Mouse (Mus musculus): Measurements from ENCODE around the gene Arhgap15.

The Arhgap15 gene

GRCm38 (mm10) chr2:44111276-44111675, 362.7 kb downstream of the Arhgap15 start:
- no peak for DNase-seq (ENCODE audit: low spot score in 2 of 2)

- DNase-seq (ENCODE audit: low spot score in 2 of 2), result no peak
Measured at GRCm38 (mm10) chr2:44112990-44113798, 364.6 kb downstream of the Arhgap15 start.

DNA sequence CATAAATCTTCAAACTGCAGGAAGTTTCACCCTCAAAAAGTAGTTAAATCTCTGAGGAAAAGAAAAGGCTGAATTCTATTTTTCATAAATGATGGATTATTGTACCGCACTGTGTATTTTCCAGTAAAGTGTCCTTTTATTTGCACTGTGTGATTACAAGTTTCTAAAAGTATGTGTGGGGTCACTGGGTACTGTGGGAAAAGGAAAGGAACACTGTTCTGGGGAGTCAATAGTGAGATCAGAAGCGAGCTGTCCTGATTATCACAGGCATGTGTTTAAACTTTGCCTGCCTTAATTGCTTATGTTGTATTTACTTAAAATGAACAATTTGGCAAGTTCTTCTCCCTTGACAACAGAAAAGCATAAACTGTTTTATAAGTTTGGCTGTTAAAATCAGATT, 365.7 kb downstream of the Arhgap15 start:
- DNase-seq (ENCODE audit: low spot score in 2 of 2), result no peak

GRCm38 (mm10) chr2:44121162-44121561, 372.5 kb downstream of the Arhgap15 start:
- DNase-seq (ENCODE audit: low spot score in 2 of 2), result no peak

GRCm38 (mm10) chr2:44123246-44123645, 374.6 kb downstream of the Arhgap15 start:
- DNase-seq (ENCODE audit: low spot score in 2 of 2), result no peak

GRCm38 (mm10) chr2:44124093-44124492, 375.5 kb downstream of the Arhgap15 start:
- no peak for DNase-seq (ENCODE audit: low spot score in 2 of 2)

DNA sequence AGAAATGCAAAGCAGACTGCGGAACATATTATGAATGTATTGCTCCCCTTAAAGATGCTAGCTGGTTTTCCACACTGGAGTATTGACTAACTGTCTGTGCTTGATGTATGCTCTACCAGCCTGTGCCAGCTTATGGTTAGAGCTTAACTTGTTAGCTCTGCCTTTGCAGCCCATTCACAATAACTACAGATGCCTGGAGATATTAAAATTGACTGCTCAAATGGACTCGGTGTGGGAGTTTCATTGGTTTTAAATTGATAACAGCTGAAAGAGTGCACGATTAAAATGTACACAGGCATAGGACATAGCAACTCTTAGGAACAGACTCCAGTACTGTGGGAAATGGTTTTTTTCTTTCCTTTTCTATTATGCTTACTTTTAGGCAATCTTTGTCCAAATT, 376.1 kb downstream of the Arhgap15 start:
- no peak for DNase-seq (ENCODE audit: low spot score in 2 of 2)

GRCm38 (mm10) chr2:44126044-44126695, 377.5 kb downstream of the Arhgap15 start:
- DNase-seq (ENCODE audit: low spot score in 2 of 2), result no peak

- DNase-seq (ENCODE audit: low spot score in 2 of 2), result no peak
Measured at GRCm38 (mm10) chr2:44129533-44129932, 380.9 kb downstream of the Arhgap15 start.

- DNase-seq (ENCODE audit: low spot score in 2 of 2), result peak; percentile 48 to 79
Measured at GRCm38 (mm10) chr2:44131271-44131670, 382.6 kb downstream of the Arhgap15 start.

DNA sequence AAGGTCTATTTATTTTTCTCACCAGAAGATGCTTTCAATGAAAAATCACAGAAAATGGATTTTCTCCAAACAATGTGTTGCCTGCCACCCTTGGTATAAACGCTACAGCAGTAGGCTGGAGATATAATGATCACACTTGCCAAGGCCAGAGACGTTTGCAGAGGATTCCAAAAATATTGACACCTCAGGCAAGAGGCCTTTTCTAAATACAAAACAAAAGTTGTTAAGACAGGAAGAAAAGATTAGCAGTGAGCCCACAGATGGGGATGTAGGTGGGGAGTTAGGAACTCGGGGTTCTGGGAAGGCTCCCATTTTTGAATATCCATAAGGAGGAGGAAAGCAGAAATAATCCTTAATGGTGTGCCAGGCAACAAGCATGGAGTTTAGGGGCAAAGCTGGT, 386.2 kb downstream of the Arhgap15 start:
- peak; percentile 27 to 46 for DNase-seq (ENCODE audit: low spot score in 2 of 2)

DNA sequence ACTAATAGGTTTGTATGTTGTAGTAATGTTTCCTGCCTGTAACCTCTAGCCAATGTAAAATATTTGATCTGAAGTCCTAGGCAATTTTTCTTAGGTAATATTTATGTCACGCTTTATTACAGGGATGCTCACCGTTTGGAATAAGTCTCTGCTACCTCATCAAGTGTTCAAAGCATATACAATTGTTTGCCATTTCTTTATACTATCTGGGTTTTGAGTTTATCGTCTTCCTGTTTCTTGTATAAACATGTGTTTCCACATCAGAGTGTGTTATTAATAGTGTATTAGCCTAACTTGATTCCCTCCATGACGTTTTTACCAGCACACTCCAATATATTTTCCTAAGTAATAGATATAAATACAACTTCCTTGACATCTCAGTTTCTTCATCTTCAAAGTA, 391.8 kb downstream of the Arhgap15 start:
- DNase-seq (ENCODE audit: low spot score in 2 of 2), result no peak

GRCm38 (mm10) chr2:44142152-44142551, 393.5 kb downstream of the Arhgap15 start:
- no peak for DNase-seq (ENCODE audit: low spot score in 2 of 2)

DNA sequence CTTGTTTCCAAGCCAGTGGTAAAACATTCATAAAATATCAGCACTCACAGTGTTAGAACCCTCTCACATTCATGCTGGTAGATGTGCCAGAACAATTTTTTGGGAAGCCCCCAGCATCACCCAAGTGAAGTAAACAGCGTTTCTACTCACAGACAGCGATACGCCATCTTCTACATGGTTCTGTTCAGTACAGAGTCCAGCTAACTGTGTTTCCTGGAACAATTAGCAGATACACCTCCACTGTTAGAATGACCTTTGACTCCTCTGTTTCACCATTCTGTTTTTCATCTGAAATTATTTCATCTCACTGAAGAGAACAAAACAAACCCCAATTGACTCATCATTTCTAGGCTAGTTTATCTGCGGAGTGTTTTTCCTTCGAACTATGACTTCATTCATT, 394.0 kb downstream of the Arhgap15 start:
- no peak for DNase-seq (ENCODE audit: low spot score in 2 of 2)

DNA sequence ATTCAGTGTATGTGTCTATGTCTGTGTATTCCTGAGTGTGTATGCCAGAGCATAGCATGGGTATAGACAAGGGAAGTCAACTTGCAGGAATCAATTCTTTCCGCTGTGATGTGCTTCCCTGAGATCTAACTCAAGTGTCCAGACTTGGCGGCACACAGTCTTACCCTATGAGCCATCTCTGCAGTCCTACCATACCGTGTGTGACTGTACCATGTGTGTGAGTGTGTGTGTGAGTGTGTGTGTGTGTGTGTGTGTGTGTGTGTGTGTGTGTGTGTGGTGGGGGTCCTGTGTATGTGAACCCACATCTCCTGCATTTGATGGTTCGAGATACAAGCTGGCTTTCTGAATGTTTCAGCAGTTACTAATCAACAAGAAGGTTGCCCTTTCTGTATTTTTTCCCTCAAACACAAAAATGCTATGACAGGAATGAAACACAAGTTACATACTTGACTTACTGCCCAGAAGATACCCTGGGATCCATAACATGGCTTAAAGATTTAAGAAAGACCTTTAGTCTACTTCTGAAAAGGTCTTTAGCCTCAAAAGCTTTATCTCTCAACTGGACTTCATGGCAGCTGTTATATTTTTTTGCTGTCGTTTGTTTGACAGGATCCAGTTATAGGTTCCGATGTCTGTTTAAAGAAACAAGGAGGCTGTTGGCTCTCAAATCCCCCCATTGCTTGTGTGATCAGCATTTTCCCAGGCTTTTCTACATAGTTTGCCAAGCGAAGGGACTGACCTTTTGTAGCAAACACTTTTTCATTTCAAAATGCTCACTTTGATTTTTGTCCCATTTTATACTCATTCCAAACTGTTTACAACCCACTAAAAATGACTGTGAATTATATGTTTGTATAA, 397.7 kb downstream of the Arhgap15 start:
- DNase-seq (ENCODE audit: low spot score in 2 of 2), result no peak

DNA sequence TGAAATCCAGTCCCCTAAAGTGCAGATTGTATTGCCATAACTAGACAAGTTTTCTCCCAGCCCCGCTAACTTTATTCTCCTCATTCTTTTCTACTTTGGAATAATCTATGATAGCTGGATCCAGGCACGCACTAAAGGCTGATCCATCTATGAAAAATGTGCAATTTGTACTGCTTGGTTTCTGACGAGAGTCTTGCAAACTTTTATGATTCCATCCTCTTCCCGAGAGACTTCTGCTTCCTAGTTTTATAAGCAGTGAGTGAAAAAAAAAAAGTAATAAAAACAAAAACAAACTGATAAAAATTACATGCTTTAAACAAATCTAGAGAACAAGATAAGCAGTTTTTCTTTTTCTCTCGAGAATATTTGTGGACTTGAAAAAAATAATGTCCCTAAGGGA, 398.9 kb downstream of the Arhgap15 start:
- DNase-seq (ENCODE audit: low spot score in 2 of 2), result no peak

- DNase-seq (ENCODE audit: low spot score in 2 of 2), result no peak
Measured at GRCm38 (mm10) chr2:44147971-44148370, 399.3 kb downstream of the Arhgap15 start.

DNA sequence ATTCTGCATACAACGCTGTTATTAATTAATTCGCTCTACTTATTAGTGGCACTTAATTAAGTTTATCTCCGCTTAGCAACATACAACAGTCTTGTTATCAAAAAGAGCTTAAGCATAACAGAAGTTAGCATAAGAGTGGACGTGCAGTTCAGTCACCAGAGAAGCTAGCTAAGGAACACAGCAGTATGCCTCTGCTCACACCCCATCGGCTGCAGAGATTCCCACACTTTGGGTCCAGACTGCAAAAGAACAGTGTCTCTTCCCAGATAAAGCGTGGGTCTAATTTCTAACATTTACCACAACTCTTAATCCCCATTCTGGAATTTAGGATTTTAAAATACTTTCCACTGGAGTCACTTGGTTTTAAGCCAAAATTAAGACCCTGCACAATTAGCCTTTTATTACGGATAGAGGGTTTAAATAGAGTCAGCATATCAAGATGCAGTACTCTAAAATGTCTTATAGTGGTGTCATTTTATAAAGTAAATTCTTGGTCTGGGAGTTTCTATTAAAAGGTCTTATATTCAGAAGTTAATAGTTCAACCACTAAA, 400.0 kb downstream of the Arhgap15 start:
- no peak for DNase-seq (ENCODE audit: low spot score in 2 of 2)

- DNase-seq (ENCODE audit: low spot score in 2 of 2), result no peak
Measured at GRCm38 (mm10) chr2:44152301-44152700, 403.7 kb downstream of the Arhgap15 start.

DNA sequence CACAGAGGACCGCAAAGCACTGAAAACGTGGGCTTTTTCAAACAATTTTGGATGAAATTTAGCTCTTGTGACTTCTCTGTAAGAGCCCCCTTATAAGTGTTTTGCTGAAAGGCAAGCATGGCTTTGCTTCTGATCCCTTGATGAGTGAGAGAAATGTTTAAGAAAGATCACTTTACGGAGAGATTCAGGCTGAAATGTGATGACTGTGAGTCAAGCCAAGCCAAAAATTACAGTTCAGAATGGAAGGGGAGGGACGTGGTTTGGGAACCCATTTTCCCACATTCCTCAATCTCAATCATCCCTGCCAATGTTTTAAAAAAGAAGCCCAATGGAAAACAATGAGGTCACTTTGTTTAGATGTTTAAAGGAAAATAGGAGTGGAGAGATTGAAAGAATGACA, 411.7 kb downstream of the Arhgap15 start:
- no peak for DNase-seq (ENCODE audit: low spot score in 2 of 2)

DNA sequence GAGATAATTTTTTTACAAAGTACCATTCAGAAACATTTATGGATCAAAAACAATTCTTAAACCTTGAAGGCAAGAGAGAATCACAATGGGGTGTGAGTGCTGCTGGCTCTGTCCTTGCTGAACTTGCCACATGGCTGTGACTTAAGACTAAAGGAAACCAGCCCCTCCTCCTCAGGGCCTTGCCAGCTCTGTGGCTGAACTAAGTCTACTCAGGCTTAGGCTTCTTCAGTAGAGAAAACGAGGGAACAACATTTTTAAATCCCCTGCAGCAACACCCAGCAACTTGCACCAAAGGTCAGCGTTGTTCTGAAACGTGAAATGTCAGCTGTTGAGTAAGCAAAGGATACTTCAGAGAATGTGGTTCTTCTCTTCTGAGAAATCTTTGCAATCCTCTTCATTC, 417.2 kb downstream of the Arhgap15 start:
- DNase-seq (ENCODE audit: low spot score in 2 of 2), result no peak

DNA sequence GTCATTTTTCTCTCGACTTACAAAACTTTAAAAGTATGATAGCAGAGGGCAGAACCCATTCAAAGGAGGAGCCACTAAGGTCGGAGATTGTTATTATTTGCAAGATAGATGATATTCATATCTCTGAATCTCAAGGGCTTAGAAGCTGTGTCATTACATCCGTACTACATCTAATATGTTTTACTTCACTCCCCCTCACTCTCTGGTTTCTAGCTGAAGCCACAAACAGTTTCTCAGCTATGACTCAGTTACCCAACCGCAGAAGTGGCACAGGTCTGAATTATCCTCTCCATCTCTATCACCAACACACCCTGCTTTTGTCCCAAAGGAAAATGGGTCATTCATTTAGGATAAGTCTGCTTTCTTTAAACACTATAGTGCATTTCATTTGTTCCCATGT, 418.1 kb downstream of the Arhgap15 start:
- DNase-seq (ENCODE audit: low spot score in 2 of 2), result no peak

Measured in frontal cortex, postnatal 36 days (tissue).